Mouse (Mus musculus): Measurements from ENCODE around the gene Pcsk7. TPM values are rescaled to one million over a fixed set of nuclear protein-coding genes. Genes with fewer than 3 reads are reported as not detected.

Gene Pcsk7
- polyA plus RNA-seq, 1 experiment from 2014 or later: 7.7 TPM

- Histone ChIP-seq H3K27ac (replicated peaks) (no peak overlapping the region), H3K4me1 (replicated peaks) (peaks cover 32% of the 10 kb centered on the region), H3K4me2 (no peak overlapping the region), H3K36me3 (replicated peaks) (peaks cover 60% of the 10 kb centered on the region), H3K4me3 (replicated peaks) (no peak overlapping the region), H3K9me3 (replicated peaks) (no peaks in the 10 kb centered on the region), H3K27me3 (no peaks in the 10 kb centered on the region), H3K9ac (no peak overlapping the region)
- 74% methylated on average over 4 of the region's 4 CpGs for WGBS (ENCODE audit: insufficient replicate concordance)
- no peak for ATAC-seq (ENCODE audit: insufficient read depth)
Measured at GRCm38 (mm10) chr9:45952057-45952456, 45.8 kb downstream of the Pcsk7 start.

DNA sequence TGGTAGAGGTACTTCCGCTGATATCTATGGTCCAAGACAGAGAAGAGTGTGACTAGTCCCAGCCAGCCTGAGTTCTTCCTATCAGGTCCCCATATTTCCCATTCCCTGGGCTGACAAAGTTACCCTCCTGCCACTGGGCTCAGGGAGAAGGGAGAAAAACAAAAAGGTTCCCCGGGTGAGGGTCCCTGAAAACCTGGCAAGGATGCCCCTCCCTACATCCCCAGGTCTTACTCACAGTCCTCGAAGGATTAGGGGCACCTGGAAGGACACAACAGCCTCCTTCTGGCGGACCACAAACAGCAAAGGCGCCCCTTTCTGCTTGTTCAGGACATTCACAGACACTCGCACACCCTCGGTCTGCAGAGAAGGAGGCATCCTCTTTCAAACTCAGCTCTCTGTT lies 46.6 kb downstream of the Pcsk7 start:
- Histone ChIP-seq H3K36me3 (replicated peaks) (peaks cover 52% of the 10 kb centered on the region), H3K27ac (replicated peaks) (no peak overlapping the region), H3K4me2 (peak overlapping the region; percentile 93), H3K4me1 (replicated peaks) (peaks cover 32% of the 10 kb centered on the region), H3K27me3 (no peaks in the 10 kb centered on the region), H3K9me3 (replicated peaks) (no peaks in the 10 kb centered on the region), H3K4me3 (replicated peaks) (peak overlapping the region; percentile 91), H3K9ac (no peak overlapping the region)
- no peak for ATAC-seq (ENCODE audit: insufficient read depth)
- 87% methylated on average over 7 of the region's 7 CpGs for whole genome bisulfite sequencing (ENCODE audit: insufficient replicate concordance)

GRCm38 (mm10) chr9:45953511-45954293 lies 47.4 kb downstream of the Pcsk7 start:
- H3K27me3 ChIP-seq: no peaks in the 10 kb centered on the region
- no peak for ATAC-seq (ENCODE audit: insufficient read depth)
- H3K4me3 ChIP-seq (replicated peaks): peak overlapping the region; percentile 91
- peaks cover 32% of the 10 kb centered on the region for H3K4me1 ChIP-seq (replicated peaks)
- 54% methylated on average over 13 of the region's 13 CpGs for WGBS (ENCODE audit: insufficient replicate concordance)
- H3K4me2 ChIP-seq: peak overlapping the region; percentile 93
- H3K9me3 ChIP-seq (replicated peaks): no peaks in the 10 kb centered on the region
- H3K9ac ChIP-seq: peak overlapping the region; percentile 94
- H3K27ac ChIP-seq (replicated peaks): peak overlapping the region; percentile 94
- H3K36me3 ChIP-seq (replicated peaks): peaks cover 44% of the 10 kb centered on the region

DNA sequence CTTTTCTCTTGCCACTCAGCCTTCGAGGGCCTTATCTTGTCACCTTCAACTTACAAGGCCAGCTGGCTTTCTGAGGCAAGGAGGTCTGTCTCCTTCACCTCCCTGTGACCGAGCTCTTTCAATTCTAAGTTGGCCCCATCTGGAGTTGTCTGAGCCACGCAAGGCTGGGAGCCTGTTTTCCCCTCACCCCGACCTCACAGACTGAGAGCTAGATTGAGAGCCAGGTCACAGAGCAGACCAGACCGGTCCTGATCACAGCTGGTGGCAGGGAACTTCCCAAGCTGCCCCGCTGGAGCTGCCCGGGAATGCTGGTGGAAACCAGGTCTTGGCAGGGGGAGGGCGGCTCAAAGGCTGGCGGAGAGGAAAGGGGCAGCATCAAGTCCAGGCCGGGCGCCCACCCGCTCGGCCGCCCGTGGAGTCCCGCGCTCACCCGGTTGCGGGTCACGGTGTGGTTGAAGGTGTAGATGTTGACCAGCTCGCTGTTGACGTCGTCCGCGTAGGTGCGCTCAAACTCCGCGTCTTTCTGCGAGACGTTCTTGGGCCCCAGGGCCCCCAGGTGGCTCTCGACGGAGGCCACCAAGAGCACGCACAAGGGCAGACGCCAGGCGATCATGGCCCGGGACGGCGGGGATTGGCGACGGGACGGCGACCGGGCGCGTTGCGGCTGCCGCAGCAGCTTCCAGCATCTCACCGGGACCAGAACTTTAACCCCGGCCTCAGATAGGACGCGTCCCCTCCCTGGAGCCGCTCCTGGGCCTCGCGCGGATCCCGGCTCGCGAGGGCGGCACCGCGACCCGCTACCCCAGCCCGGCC lies 48.2 kb downstream of the Pcsk7 start:
- H3K36me3 ChIP-seq (replicated peaks): peaks cover 36% of the 10 kb centered on the region
- ATAC-seq (ENCODE audit: insufficient read depth): peak; percentile 71

DNA sequence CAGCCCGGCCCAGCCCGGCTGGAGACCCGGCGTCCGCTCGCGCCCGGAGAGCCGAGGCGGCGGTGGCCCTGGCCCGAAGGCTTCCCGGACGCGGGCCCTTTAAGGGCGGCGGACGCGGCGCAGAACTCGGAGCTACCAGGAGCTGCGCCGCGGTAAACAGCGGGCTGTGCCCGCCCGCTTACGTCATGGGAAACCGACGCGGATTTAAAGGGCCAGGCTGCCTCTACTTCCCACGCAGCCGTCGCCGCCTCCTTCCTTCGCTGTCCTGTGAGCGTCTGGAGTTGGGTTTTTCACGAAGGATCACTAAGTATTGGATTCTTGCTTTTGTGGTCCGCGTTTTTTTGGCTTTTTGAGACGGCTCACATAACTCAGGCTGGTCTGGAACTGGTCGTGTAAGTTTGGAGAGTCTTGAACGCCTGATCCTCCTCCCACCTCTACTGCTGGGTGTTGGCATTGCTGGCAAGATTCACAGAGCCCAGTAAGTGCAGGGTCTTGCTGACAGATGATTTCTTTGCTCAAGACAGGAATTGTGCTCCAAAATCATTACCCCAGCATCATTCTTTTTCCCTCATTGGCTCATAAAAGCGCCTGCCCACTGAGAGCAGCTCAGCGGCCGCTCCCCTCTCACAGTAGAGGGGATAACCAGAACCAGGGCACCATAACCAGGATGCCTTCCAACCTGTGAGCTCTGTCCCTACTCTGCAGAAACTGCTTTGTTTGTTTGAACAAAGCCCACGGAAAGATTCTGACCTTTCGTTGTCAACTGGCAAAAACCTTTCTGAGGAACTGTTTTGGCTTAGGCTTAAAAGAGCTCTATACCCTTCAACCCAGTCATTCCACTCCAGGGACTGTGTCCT lies 49.0 kb downstream of the Pcsk7 start, which contains the start of gene Sidt2:
TSS of gene Sidt2 (minus strand) at position 152 of the 857 bp plus-strand sequence.
- peaks cover 28% of the 10 kb centered on the region for H3K36me3 ChIP-seq (replicated peaks)
- H3K27ac ChIP-seq (replicated peaks): peak within 1 kb of the TSS; percentile 94
- peak within 1 kb of the TSS; percentile 91 for H3K4me3 ChIP-seq (replicated peaks)
- ATAC-seq (ENCODE audit: insufficient read depth): peak; percentile 94
- peak within 1 kb of the TSS; percentile 93 for H3K4me2 ChIP-seq
- no peaks in the 10 kb centered on the region for H3K27me3 ChIP-seq
- peak within 1 kb of the TSS; percentile 94 for H3K9ac ChIP-seq
- peaks cover 38% of the 10 kb centered on the region for H3K4me1 ChIP-seq (replicated peaks)
- no peaks in the 10 kb centered on the region for H3K9me3 ChIP-seq (replicated peaks)
- WGBS (ENCODE audit: insufficient replicate concordance): 2% methylated on average over 48 of the region's 48 CpGs

More for the DNA sequence above, 48.2 kb downstream of the Pcsk7 start:
- Histone ChIP-seq H3K9me3 (replicated peaks) (no peaks in the 10 kb centered on the region), H3K4me2 (peak overlapping the region; percentile 93), H3K27ac (replicated peaks) (peak overlapping the region; percentile 94), H3K27me3 (no peaks in the 10 kb centered on the region), H3K9ac (peak overlapping the region; percentile 94), H3K4me1 (replicated peaks) (peaks cover 32% of the 10 kb centered on the region), H3K4me3 (replicated peaks) (peak overlapping the region; percentile 91)
- WGBS (ENCODE audit: insufficient replicate concordance): under 1% methylated on average over 63 of the region's 63 CpGs

DNA sequence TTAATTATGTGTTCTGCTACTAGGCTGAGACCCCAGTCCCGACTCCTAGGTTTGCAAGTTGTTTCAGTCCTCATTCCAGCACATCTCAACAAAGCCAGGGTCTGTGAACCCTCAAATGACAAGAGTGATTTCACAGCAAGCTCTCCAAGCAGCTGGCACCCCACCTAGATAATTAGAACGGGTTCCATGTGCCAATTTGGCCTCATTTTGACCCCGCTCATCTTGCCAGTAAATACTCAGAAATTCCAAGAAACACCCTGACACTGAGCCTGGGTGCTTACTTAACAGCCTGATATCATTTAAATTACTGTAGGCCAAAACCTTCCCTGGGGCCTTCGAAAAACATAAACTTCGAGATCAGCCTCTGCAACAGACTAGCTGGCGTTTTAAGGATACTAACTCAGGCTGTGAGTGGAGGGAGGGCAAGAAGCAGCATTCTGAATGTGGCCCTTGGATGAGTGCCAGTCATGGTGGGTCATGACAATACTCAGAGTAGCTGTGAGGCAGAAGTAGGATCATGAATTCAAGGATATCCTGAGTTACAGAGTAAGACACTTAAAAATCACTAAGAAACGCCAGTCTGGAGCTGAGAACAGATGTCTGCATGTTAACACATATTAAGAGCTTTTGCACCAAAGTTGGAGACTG lies 51.9 kb downstream of the Pcsk7 start:
- Histone ChIP-seq H3K4me1 (replicated peaks) (peaks cover 33% of the 10 kb centered on the region), H3K27ac (replicated peaks) (no peak overlapping the region), H3K9ac (no peak overlapping the region), H3K27me3 (no peaks in the 10 kb centered on the region), H3K9me3 (replicated peaks) (no peaks in the 10 kb centered on the region), H3K4me2 (no peak overlapping the region), H3K4me3 (replicated peaks) (no peak overlapping the region), H3K36me3 (replicated peaks) (peaks cover 25% of the 10 kb centered on the region)
- no peak for ATAC-seq (ENCODE audit: insufficient read depth)
- WGBS (ENCODE audit: insufficient replicate concordance): 65% methylated on average over 7 of the region's 7 CpGs

DNA sequence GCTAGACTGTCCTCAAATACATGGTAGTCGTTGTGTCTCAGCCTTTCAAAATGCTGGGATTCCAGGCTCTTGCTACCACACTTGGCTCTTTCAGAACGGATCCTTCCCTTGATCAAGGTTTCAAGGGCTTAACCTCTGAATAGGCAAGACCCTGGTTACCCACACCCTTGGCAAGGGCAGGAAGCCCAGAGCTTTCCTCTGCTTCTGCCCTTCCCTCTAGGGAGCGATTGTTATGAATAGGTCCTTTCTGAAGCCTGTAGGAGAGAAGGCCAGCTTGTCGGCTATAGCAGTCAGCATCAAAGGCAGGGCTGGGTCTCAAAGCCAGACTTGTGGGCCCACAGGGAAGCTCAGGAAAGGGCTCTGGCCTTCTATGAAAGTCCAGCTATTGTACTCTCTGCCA lies 52.6 kb downstream of the Pcsk7 start:
- Histone ChIP-seq H3K36me3 (replicated peaks) (peaks cover 31% of the 10 kb centered on the region), H3K4me2 (no peak overlapping the region), H3K4me1 (replicated peaks) (peaks cover 26% of the 10 kb centered on the region), H3K27me3 (no peaks in the 10 kb centered on the region), H3K4me3 (replicated peaks) (no peak overlapping the region), H3K27ac (replicated peaks) (no peak overlapping the region), H3K9ac (no peak overlapping the region), H3K9me3 (replicated peaks) (no peaks in the 10 kb centered on the region)
- ATAC-seq (ENCODE audit: insufficient read depth): no peak
- 80% methylated on average over 4 of the region's 4 CpGs for whole genome bisulfite sequencing (ENCODE audit: insufficient replicate concordance)

DNA sequence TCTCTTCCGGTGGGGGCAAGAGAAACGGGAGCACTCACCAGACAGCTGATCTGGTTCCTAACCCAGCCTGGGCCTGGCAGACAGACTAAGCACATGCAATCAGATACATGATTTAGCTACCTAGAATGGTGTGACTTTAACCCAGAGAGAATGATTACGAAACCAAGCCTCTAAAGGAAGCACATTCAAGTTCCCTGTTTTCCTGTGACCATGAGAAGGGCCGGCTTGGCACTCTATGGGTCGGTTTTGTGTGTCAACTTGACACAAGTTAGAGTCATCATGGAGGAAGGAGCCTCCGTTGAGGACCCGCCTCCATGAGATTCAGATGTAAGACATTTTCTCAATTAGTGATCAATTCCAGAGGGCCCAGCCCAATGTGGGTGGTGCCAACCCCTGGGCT lies 53.4 kb downstream of the Pcsk7 start:
- Histone ChIP-seq H3K27ac (replicated peaks) (no peak overlapping the region; the same call in 1 of the 2 replicates), H3K27me3 (no peaks in the 10 kb centered on the region), H3K36me3 (replicated peaks) (peaks cover 39% of the 10 kb centered on the region), H3K9ac (no peak overlapping the region), H3K4me2 (no peak overlapping the region), H3K9me3 (replicated peaks) (no peaks in the 10 kb centered on the region), H3K4me3 (replicated peaks) (no peak overlapping the region), H3K4me1 (replicated peaks) (peaks cover 19% of the 10 kb centered on the region)
- ATAC-seq (ENCODE audit: insufficient read depth): no peak
- WGBS (ENCODE audit: insufficient replicate concordance): 51% methylated on average over 7 of the region's 7 CpGs

- Histone ChIP-seq H3K4me3 (replicated peaks) (no peak overlapping the region), H3K9me3 (replicated peaks) (no peaks in the 10 kb centered on the region), H3K4me1 (replicated peaks) (peaks cover 5% of the 10 kb centered on the region), H3K4me2 (no peak overlapping the region), H3K36me3 (replicated peaks) (peaks cover 60% of the 10 kb centered on the region), H3K27me3 (no peaks in the 10 kb centered on the region), H3K9ac (no peak overlapping the region), H3K27ac (replicated peaks) (no peak overlapping the region)
- 64% methylated on average over 2 of the region's 2 CpGs for WGBS (ENCODE audit: insufficient replicate concordance)
- ATAC-seq (ENCODE audit: insufficient read depth): 0 out of 2 replicates have a peak, but pooled peaks have one; percentile 13
Measured at GRCm38 (mm10) chr9:45961855-45962254, 55.6 kb downstream of the Pcsk7 start.

GRCm38 (mm10) chr9:45963577-45963976 lies 57.3 kb downstream of the Pcsk7 start:
- Histone ChIP-seq H3K4me1 (replicated peaks) (peaks cover 5% of the 10 kb centered on the region), H3K4me3 (replicated peaks) (no peak overlapping the region), H3K9ac (no peak overlapping the region), H3K9me3 (replicated peaks) (no peaks in the 10 kb centered on the region), H3K4me2 (no peak overlapping the region), H3K36me3 (replicated peaks) (peaks cover 75% of the 10 kb centered on the region), H3K27ac (replicated peaks) (no peak overlapping the region), H3K27me3 (no peaks in the 10 kb centered on the region)
- 87% methylated on average over 6 of the region's 6 CpGs for WGBS (ENCODE audit: insufficient replicate concordance)
- no peak for ATAC-seq (ENCODE audit: insufficient read depth)
